Mouse (Mus musculus): Measurements from ENCODE around the gene Parvg. TPM values are rescaled to one million over a fixed set of nuclear protein-coding genes. Genes with fewer than 3 reads are reported as not detected.

The Parvg gene
- total RNA-seq, 2 experiments from 2014 or later = 1.3 to 1.4 TPM

Other genes with a start within 250 kb of the Parvg start
- not detected for gene Sult4a1, start 218.3 kb upstream of the Parvg start, total RNA-seq (2021)
- not detected for gene Pnpla5, start 200.9 kb upstream of the Parvg start, total RNA-seq (2021)
- gene Pnpla3, start 156.2 kb upstream of the Parvg start, total RNA-seq (2021) = 1 to 10 TPM; 4.2 to 6.4 TPM
- 100 to 1,000 TPM; 264 to 267 TPM for gene Samm50, start 131.8 kb upstream of the Parvg start, total RNA-seq (2021)
- 100 to 1,000 TPM; 147 to 154 TPM for gene Parvb, start 92.0 kb upstream of the Parvg start, total RNA-seq (2021)
- 1 to 10 TPM in 1 of 2 experiments, under 1 TPM in 1; 0.75 to 2.4 TPM for gene Shisal1, start 123.1 kb downstream of the Parvg start, total RNA-seq (2021)
- 1 to 10 TPM; 6.5 to 7.2 TPM for gene Rtl6, start 233.8 kb downstream of the Parvg start, total RNA-seq (2021)

Data from heart, postnatal 25 days (tissue).